Mouse (Mus musculus): ENCODE data around the gene Dda1. TPM values are rescaled to one million over a fixed set of nuclear protein-coding genes. Genes with fewer than 3 reads are reported as not detected.
"Not testable (repeated sequence)": the region's sequence is repeated elsewhere in the genome, so short reads cannot be mapped to it uniquely, and the experiment has no call there.

The Dda1 gene
- polyA plus RNA-seq (2014; fragmentation: Nextera tagmentation; extraction: Ambion mirVana), result 133 and 146 TPM in 2 replicates

DNA sequence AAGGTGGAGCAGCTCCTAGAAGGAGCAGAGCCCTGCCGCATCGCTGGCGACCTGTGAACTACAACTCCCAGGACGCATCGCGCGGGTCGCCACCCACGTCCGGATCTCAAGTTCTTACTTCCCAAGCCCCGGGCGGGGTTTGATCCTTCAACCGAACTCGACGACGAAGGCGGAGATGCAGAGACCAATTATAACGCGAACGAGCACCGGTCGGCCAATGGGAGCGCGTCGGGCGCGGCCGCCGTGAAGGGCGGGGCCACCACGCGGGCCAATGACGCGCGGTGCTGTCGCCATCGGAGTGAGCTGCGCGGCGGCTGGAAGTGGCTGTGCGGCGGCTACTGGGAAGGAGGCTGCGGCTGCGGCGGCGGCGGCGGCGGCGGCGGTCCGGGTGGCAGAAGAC, at the start of gene Dda1:
Dda1 (plus strand) TSS at position 284 of the 400 bp plus-strand sequence.
- no peaks in the 10 kb centered on the region; the same call in 1 of the 2 replicates for H3K36me3 ChIP-seq (ENCODE audit: control insufficient read depth, insufficient read depth, low read length)
- H3K4me1 ChIP-seq (replicated peaks; ENCODE audit: control insufficient read depth, insufficient read depth, low read length), result peaks cover 16% of the 10 kb centered on the region
- DNase-seq (ENCODE audit: low spot score) (peak; percentile 99), ATAC-seq (replicated peaks; ENCODE audit: low FRiP score) (peak; percentile 87)
- no peaks in the 10 kb centered on the region for H3K9me3 ChIP-seq (ENCODE audit: control insufficient read depth, low read length)
- peak within 1 kb of the TSS; percentile 76 for H3K9ac ChIP-seq (ENCODE audit: low read length)
- WGBS, result under 1% methylated on average over 46 of the region's 52 CpGs
- peak within 1 kb of the TSS; percentile 90 for H3K4me2 ChIP-seq (ENCODE audit: low read depth, low read length, severe bottlenecking)
- no peaks in the 10 kb centered on the region for H3K27me3 ChIP-seq (ENCODE audit: control insufficient read depth, insufficient read depth, low read length)
- H3K27ac ChIP-seq (ENCODE audit: low read depth, low read length), result peak within 1 kb of the TSS; percentile 37
- peak within 1 kb of the TSS; percentile 84 for H3K4me3 ChIP-seq (ENCODE audit: low read depth, low read length)

DNA sequence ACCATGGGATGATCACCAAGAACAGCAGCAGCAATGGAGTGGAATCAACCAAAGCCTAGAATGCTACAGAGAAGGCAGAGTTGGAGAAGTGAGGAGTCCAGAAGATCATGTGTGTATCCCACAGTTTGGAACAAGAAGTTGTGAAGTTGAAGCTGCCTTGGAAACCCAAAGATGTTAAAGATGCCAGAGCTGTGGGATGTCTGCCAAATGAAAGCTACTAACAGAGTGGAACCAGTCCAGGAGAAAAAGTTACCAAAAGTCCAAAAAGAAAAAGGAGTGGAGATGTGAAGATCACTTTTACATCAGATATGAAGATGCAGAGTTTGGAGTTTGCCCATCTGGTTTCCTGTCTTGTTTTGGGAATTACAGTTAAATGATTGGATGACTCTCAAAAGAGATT, 46.9 kb upstream of the Dda1 start:
- no peak overlapping the region for H3K9ac ChIP-seq (ENCODE audit: low read length)
- no peaks in the 10 kb centered on the region for H3K36me3 ChIP-seq (ENCODE audit: control insufficient read depth, insufficient read depth, low read length)
- no peak overlapping the region for H3K4me3 ChIP-seq (ENCODE audit: low read depth, low read length)
- DNase-seq (ENCODE audit: low spot score) (no peak), ATAC-seq (replicated peaks; ENCODE audit: low FRiP score) (no peak)
- H3K4me1 ChIP-seq (replicated peaks; ENCODE audit: control insufficient read depth, insufficient read depth, low read length), result no peaks in the 10 kb centered on the region
- H3K27ac ChIP-seq (ENCODE audit: low read depth, low read length), result no peak overlapping the region
- H3K4me2 ChIP-seq (ENCODE audit: low read depth, low read length, severe bottlenecking), result no peak overlapping the region
- H3K9me3 ChIP-seq (ENCODE audit: control insufficient read depth, low read length), result no peaks in the 10 kb centered on the region
- H3K27me3 ChIP-seq (ENCODE audit: control insufficient read depth, insufficient read depth, low read length), result no peaks in the 10 kb centered on the region

DNA sequence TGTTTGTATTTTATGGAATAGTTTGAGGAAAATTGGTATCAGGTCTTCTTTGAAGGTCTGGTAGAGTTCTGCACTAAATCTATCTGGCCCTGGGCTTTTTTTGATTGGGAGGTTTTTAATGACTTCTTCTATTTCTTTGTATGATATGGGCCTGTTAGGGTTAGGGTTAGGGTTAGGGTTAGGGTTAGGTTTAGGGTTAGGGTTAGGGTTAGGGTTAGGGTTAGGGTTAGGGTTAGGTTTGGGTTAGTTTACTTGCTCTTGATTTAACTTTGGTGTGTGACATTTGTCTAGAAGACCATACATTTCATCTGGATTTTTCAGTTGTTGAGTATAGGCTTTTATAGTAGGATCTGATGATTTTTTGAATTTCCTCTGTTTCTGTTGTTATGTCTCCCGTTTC, 36.1 kb upstream of the Dda1 start:
- ATAC-seq (replicated peaks; ENCODE audit: low FRiP score); H3K27ac ChIP-seq (ENCODE audit: low read depth, low read length); H3K4me2 ChIP-seq (ENCODE audit: low read depth, low read length, severe bottlenecking); H3K27me3 ChIP-seq (ENCODE audit: control insufficient read depth, insufficient read depth, low read length); DNase-seq (ENCODE audit: low spot score); H3K4me3 ChIP-seq (ENCODE audit: low read depth, low read length); H3K36me3 ChIP-seq (ENCODE audit: control insufficient read depth, insufficient read depth, low read length); H3K9me3 ChIP-seq (ENCODE audit: control insufficient read depth, low read length); H3K4me1 ChIP-seq (replicated peaks; ENCODE audit: control insufficient read depth, insufficient read depth, low read length); H3K9ac ChIP-seq (ENCODE audit: low read length): not testable (repeated sequence)
- 76% methylated on average over 1 of the region's 1 CpGs for WGBS

DNA sequence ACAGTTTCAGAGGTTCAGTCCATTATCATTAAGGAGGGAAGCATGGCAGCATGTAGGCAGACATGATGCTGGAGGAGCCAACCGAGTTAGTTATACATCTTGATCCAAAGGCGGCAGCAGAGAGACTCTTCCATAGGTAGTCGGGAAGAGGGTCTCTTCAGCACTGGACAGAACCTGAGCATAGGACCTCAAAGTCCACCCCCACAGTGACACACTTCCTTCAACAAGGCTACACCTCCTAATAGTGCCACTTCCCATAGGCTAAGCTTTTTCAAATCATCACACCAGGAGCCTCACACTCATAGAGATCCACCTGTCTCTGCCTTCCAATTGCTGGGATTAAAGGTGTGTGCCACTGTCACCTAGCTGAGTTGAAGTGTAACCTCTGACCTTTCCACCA, 32.0 kb upstream of the Dda1 start:
- peaks cover 1% of the 10 kb centered on the region; the same call in 1 of the 2 replicates for H3K27me3 ChIP-seq (ENCODE audit: control insufficient read depth, insufficient read depth, low read length)
- no peak for ATAC-seq (replicated peaks; ENCODE audit: low FRiP score)
- H3K4me1 ChIP-seq (replicated peaks; ENCODE audit: control insufficient read depth, insufficient read depth, low read length), result 0 out of 2 replicates have a peak, but pooled peaks cover 2% of the 10 kb centered on the region
- no peak for DNase-seq (ENCODE audit: low spot score)
- WGBS, result 61% methylated on average over 3 of the region's 3 CpGs
- H3K9me3 ChIP-seq (ENCODE audit: control insufficient read depth, low read length), result no peaks in the 10 kb centered on the region
- no peaks in the 10 kb centered on the region for H3K36me3 ChIP-seq (ENCODE audit: control insufficient read depth, insufficient read depth, low read length)
- no peak overlapping the region for H3K9ac ChIP-seq (ENCODE audit: low read length)
- no peak overlapping the region for H3K27ac ChIP-seq (ENCODE audit: low read depth, low read length)
- no peak overlapping the region for H3K4me3 ChIP-seq (ENCODE audit: low read depth, low read length)
- no peak overlapping the region for H3K4me2 ChIP-seq (ENCODE audit: low read depth, low read length, severe bottlenecking)

DNA sequence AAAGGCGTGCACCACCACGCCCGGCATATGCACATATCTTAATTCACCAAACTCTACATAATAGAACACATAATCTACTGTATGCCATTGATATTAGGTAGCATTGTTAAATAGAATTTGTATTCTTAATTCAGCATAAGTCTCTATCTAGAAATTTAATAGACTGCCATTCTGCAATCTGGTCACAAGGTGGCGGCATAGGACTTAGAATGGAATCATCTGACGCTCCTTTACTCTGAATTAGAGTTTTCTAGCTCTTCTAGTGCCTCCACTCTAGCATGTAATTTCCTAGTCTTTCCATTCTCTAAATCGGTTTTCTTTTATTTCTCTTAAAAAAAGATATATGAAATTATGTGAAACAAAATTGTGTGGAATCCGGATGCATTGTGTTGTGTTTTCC, 27.6 kb upstream of the Dda1 start:
- Histone ChIP-seq H3K27ac (ENCODE audit: low read depth, low read length) (no peak overlapping the region), H3K4me3 (ENCODE audit: low read depth, low read length) (no peak overlapping the region), H3K9ac (ENCODE audit: low read length) (no peak overlapping the region), H3K27me3 (ENCODE audit: control insufficient read depth, insufficient read depth, low read length) (peaks cover 3% of the 10 kb centered on the region; the same call in 1 of the 2 replicates), H3K4me1 (replicated peaks; ENCODE audit: control insufficient read depth, insufficient read depth, low read length) (0 out of 2 replicates have a peak, but pooled peaks cover 2% of the 10 kb centered on the region), H3K4me2 (ENCODE audit: low read depth, low read length, severe bottlenecking) (no peak overlapping the region), H3K9me3 (ENCODE audit: control insufficient read depth, low read length) (no peaks in the 10 kb centered on the region), H3K36me3 (ENCODE audit: control insufficient read depth, insufficient read depth, low read length) (no peaks in the 10 kb centered on the region)
- DNase-seq (ENCODE audit: low spot score) (no peak), ATAC-seq (replicated peaks; ENCODE audit: low FRiP score) (no peak)
- WGBS, result under 1% methylated on average over 7 of the region's 7 CpGs

DNA sequence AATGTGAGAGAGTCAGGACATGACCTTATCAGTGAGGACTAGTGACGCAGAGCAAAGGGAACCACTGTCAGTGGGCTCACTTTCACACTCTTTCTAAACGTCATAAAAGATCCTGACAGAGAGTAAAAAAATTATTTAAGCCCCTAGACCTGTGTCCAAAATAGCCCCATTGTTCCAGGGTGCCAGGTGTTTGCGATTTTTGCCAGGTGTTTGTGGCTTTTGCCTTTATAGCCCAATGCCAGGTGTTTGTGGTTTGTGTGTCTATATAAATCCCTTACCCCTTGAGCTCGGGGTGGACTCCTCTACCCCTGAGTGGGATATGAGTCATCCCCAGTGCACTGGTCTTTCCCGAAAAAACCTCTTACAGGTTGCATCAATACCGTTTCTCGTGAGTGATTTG, 23.9 kb upstream of the Dda1 start:
- DNase-seq (ENCODE audit: low spot score), result no peak
- Histone ChIP-seq H3K4me3 (ENCODE audit: low read depth, low read length) (no peak overlapping the region), H3K4me2 (ENCODE audit: low read depth, low read length, severe bottlenecking) (no peak overlapping the region), H3K27ac (ENCODE audit: low read depth, low read length) (no peak overlapping the region), H3K4me1 (replicated peaks; ENCODE audit: control insufficient read depth, insufficient read depth, low read length) (0 out of 2 replicates have a peak, but pooled peaks cover 2% of the 10 kb centered on the region), H3K9ac (ENCODE audit: low read length) (no peak overlapping the region), H3K27me3 (ENCODE audit: control insufficient read depth, insufficient read depth, low read length) (peaks cover 3% of the 10 kb centered on the region; the same call in 1 of the 2 replicates), H3K9me3 (ENCODE audit: control insufficient read depth, low read length) (no peaks in the 10 kb centered on the region), H3K36me3 (ENCODE audit: control insufficient read depth, insufficient read depth, low read length) (no peaks in the 10 kb centered on the region)
- 86% methylated on average over 7 of the region's 7 CpGs for WGBS
- ATAC-seq (replicated peaks; ENCODE audit: low FRiP score), result no peak

DNA sequence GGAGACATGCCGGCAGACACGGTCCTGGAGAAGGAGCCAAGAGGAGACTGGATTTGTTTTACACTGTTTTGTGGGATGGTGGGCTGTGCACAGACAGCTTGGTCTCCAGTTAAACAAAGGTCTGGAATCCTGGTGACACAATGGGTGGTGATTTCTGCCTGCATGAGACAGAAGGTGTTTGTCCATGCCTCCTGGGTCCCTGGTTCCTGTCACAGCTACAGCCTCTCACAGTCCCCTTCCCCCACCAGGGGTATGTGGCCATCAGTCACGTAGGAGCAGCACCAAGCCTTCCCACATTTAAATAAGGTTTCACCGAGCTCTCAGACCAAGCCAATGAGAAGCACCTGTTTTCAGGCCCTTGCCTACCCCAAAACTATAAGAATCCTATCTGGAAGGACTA, 17.7 kb upstream of the Dda1 start:
- no peaks in the 10 kb centered on the region for H3K36me3 ChIP-seq (ENCODE audit: control insufficient read depth, insufficient read depth, low read length)
- no peak overlapping the region for H3K27ac ChIP-seq (ENCODE audit: low read depth, low read length)
- H3K4me3 ChIP-seq (ENCODE audit: low read depth, low read length), result no peak overlapping the region
- H3K27me3 ChIP-seq (ENCODE audit: control insufficient read depth, insufficient read depth, low read length), result no peaks in the 10 kb centered on the region
- no peak overlapping the region for H3K4me2 ChIP-seq (ENCODE audit: low read depth, low read length, severe bottlenecking)
- H3K9me3 ChIP-seq (ENCODE audit: control insufficient read depth, low read length), result no peaks in the 10 kb centered on the region
- no peaks in the 10 kb centered on the region for H3K4me1 ChIP-seq (replicated peaks; ENCODE audit: control insufficient read depth, insufficient read depth, low read length)
- no peak overlapping the region for H3K9ac ChIP-seq (ENCODE audit: low read length)
- ATAC-seq (replicated peaks; ENCODE audit: low FRiP score) (no peak), DNase-seq (ENCODE audit: low spot score) (no peak)
- WGBS, result 65% methylated on average over 4 of the region's 4 CpGs

DNA sequence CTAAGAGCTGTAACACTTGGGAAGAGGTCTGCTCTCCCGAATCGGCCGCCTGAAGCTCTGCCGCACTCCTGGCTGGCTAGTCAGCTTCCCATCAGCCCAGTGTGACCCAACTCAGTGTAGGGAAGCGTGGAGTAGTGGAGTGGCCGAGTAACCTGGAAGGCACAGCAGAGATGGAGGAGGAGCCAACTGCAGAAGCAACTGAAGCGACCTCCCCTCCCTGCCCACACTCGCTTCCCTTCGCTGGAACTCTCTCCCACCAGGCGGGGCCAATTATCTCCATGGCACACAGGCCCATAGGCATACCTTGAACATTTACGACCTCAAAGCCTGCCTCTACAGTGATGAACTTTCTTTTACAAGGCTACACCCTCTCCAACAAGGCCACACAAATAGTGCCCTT, 17.2 kb upstream of the Dda1 start:
- 58% methylated on average over 11 of the region's 11 CpGs for WGBS
- Histone ChIP-seq H3K4me1 (replicated peaks; ENCODE audit: control insufficient read depth, insufficient read depth, low read length) (no peaks in the 10 kb centered on the region), H3K27me3 (ENCODE audit: control insufficient read depth, insufficient read depth, low read length) (no peaks in the 10 kb centered on the region), H3K9ac (ENCODE audit: low read length) (no peak overlapping the region), H3K4me2 (ENCODE audit: low read depth, low read length, severe bottlenecking) (no peak overlapping the region), H3K27ac (ENCODE audit: low read depth, low read length) (no peak overlapping the region), H3K9me3 (ENCODE audit: control insufficient read depth, low read length) (no peaks in the 10 kb centered on the region), H3K36me3 (ENCODE audit: control insufficient read depth, insufficient read depth, low read length) (no peaks in the 10 kb centered on the region), H3K4me3 (ENCODE audit: low read depth, low read length) (no peak overlapping the region)
- ATAC-seq (replicated peaks; ENCODE audit: low FRiP score), result no peak
- DNase-seq (ENCODE audit: low spot score), result no peak

DNA sequence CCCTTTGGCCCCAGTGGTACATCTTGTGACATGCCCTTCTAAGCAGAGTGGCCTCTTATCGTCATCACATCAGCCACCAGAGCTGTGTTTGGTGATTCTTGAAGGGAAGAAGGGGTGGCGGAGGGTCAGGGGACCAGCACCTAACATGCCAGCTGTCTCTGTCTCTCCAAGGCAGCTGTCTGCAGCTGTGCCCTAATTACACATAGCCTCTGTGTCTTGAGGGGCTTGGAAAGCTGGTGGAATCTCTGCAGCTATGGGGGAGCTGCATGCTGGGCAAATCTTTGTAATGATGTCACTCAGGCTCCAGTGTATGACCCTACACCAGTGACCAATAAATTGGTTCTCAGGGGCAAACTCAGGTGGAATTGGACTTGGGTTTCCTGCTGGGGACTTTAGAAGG, 16.3 kb upstream of the Dda1 start:
- 87% methylated on average over 2 of the region's 2 CpGs for WGBS
- Histone ChIP-seq H3K27ac (ENCODE audit: low read depth, low read length) (no peak overlapping the region), H3K9me3 (ENCODE audit: control insufficient read depth, low read length) (no peaks in the 10 kb centered on the region), H3K4me3 (ENCODE audit: low read depth, low read length) (no peak overlapping the region), H3K27me3 (ENCODE audit: control insufficient read depth, insufficient read depth, low read length) (no peaks in the 10 kb centered on the region), H3K4me1 (replicated peaks; ENCODE audit: control insufficient read depth, insufficient read depth, low read length) (no peaks in the 10 kb centered on the region), H3K4me2 (ENCODE audit: low read depth, low read length, severe bottlenecking) (no peak overlapping the region), H3K36me3 (ENCODE audit: control insufficient read depth, insufficient read depth, low read length) (no peaks in the 10 kb centered on the region), H3K9ac (ENCODE audit: low read length) (no peak overlapping the region)
- DNase-seq (ENCODE audit: low spot score), result no peak
- no peak for ATAC-seq (replicated peaks; ENCODE audit: low FRiP score)
